Mouse (Mus musculus) stomach, adult 2 months (tissue): ENCODE data around the gene Gm11444. TPM values are rescaled to one million over a fixed set of nuclear protein-coding genes. Genes with fewer than 3 reads are reported as not detected.

Source experiments
- polyA plus RNA-seq: library from polyadenylated mRNA; depleted of rRNA; stranded (reverse); fragments of >200 nt; gene quantifications from 2 replicates; pipeline ENCODE4 v1.2.3, GENCODE M21; 2012; rRNA removed

Gm11444 gene
- polyA plus RNA-seq, result not detected in 2 replicates

GRCm38 (mm10) chr11:85850233-85850632 is at the start of gene Gm11444:
Gene Gm11444 (minus strand): TSS chr11:85850333.

GRCm38 (mm10) chr11:85885665-85886428 is 35.7 kb upstream of the Gm11444 start, which contains the start of gene Tbx4:
Gene Tbx4 (plus strand): TSS chr11:85886422.

GRCm38 (mm10) chr11:85832231-85832924 is 17.8 kb downstream of the Gm11444 start, which contains the start of gene Tbx2:
Gene Tbx2 (plus strand): TSS chr11:85832551.

Other genes starting within 250 kb of the Gm11444 start
- gene Tbx2, start 17.8 kb downstream of the Gm11444 start, polyA plus RNA-seq, result 17.3 and 23.7 TPM in 2 replicates
- 1.0 and 1.2 TPM in 2 replicates for gene Tbx4, start 36.1 kb upstream of the Gm11444 start, polyA plus RNA-seq